Mouse (Mus musculus) liver, embryonic 11.5 days (tissue): Measurements from ENCODE around the gene Faah. TPM values are rescaled to one million over a fixed set of nuclear protein-coding genes. Genes with fewer than 3 reads are reported as not detected.
A peak's percentile ranks its signal among the peaks of the same experiment; 100 is the strongest.

Experiments used
- ATAC-seq: fragments of 200-750 bp; cut with Nextera tagmentation; replicated peaks from 2 replicates; pipeline ENCODE4 v1.8.0; 2017; ENCODE audit warnings: moderate number of reproducible peaks, mild to moderate bottlenecking, moderate TSS enrichment, moderate library complexity; ENCODE audit not compliant: low FRiP score
- DNase-seq: peaks from one replicate; pipeline ENCODE4 v3.0.0-alpha.2; 2017; ENCODE audit warnings: low spot score
- H3K27ac ChIP-seq: fragments of 300-500 bp; sonication (generic); 2 replicates; pipeline ENCODE4 v1.5.1; 2014; ENCODE audit warnings: mild to moderate bottlenecking, low read depth, low read length, control low read depth
- H3K27me3 ChIP-seq: fragments of 300-500 bp; sonication (generic); replicated peaks from 2 replicates; pipeline ENCODE4 v1.6.1; 2014; ENCODE audit warnings: low read length, mixed read lengths; ENCODE audit not compliant: control insufficient read depth, insufficient read depth
- H3K36me3 ChIP-seq: fragments of 300-500 bp; sonication (generic); 2 replicates; pipeline ENCODE4 v1.6.1; 2014; ENCODE audit warnings: mild to moderate bottlenecking, low read length, moderate library complexity, mixed read lengths; ENCODE audit not compliant: control insufficient read depth, insufficient read depth
- H3K4me1 ChIP-seq: fragments of 300-500 bp; sonication (generic); replicated peaks from 2 replicates; pipeline ENCODE4 v1.6.1; 2014; ENCODE audit warnings: low read length, mixed read lengths; ENCODE audit not compliant: control insufficient read depth, insufficient read depth
- H3K4me2 ChIP-seq: fragments of 300-500 bp; sonication (generic); 2 replicates; pipeline ENCODE4 v1.6.1; 2014; ENCODE audit warnings: mild to moderate bottlenecking, control low read depth, moderate library complexity
- H3K4me3 ChIP-seq: fragments of 300-500 bp; sonication (generic); 2 replicates; pipeline ENCODE4 v1.5.1; 2014; ENCODE audit warnings: low read depth, low read length, control low read depth
- H3K9ac ChIP-seq: fragments of 300-500 bp; sonication (generic); 2 replicates; pipeline ENCODE4 v1.6.1; 2014; ENCODE audit warnings: low read depth, low read length, control low read depth
- H3K9me3 ChIP-seq: fragments of 300-500 bp; sonication (generic); 2 replicates; pipeline ENCODE4 v1.6.1; 2016; ENCODE audit warnings: low read length, inconsistent platforms, mixed read lengths; ENCODE audit not compliant: control insufficient read depth
- WGBS: fragments of 180-500 bp; shearing (Covaris S2); extraction: QIAGEN DNeasy Blood & Tissue Kit; methylation state at CpG from one replicate; pipeline ENCODE4 v1.1.7; 2014; 5-methylcytosine and 5-hydroxymethylcytosine counted together
- polyA plus RNA-seq: library from polyadenylated mRNA; unstranded; fragments of >200 nt; fragmentation: Nextera tagmentation; extraction: Ambion mirVana; gene quantifications from 2 replicates; pipeline ENCODE4 v1.2.1, GENCODE M21; 2014

Faah gene
- polyA plus RNA-seq: 3.9 and 4.7 TPM in 2 replicates

DNA sequence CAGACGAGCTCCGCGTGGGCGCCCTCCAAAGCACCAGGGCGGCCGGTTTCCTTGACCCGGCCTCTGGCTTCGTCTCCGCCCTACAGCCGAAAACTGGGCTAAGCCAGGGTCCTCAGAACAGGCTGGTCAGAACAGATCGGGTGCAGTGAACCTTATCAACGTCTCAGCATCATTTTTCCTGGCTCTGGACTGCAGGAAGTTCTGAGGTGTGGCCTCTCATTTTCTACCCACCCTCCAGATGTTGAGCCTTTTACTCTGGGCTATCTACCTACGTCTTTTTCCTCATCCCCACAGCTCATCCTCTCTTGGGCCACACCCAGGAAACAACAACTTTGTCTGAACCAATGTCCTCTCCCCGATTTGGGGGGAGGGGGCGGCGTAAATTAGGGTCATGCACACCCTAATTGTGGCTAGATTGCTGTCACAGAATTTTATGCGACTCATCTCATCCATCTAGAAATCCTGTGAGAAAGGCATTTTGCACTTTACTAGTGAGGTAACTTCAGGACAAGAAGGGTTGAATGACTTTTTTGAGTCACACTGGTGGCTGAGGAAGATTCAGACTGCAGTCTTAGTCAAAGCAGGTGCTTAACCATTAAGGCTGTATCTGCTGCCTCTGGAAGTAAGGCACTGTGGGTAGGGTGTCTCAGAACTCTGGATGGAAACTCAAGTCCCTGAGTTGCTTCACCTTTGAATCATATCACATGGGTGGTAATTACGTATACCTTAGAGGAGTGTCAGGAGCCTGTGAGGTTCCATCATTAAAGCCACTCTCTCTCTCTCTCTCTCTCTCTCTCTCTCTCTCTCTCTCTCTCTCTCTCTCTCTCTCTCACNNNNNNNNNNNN is at the start of gene Faah:
Faah (minus strand) TSS at position 25 of the 845 bp plus-strand sequence.
- no peaks in the 10 kb centered on the region for H3K9me3 ChIP-seq
- DNase-seq (no peak), ATAC-seq (peak; percentile 60)
- H3K36me3 ChIP-seq: no peaks in the 10 kb centered on the region
- peaks cover 5% of the 10 kb centered on the region; the same call in 1 of the 2 replicates for H3K4me1 ChIP-seq
- H3K27me3 ChIP-seq: peaks cover 56% of the 10 kb centered on the region
- H3K4me3 ChIP-seq: peak within 1 kb of the TSS; percentile 61
- peak within 1 kb of the TSS; percentile 65 for H3K9ac ChIP-seq
- peak within 1 kb of the TSS; percentile 91 for H3K4me2 ChIP-seq
- 7% methylated on average over 18 of the region's 18 CpGs for WGBS
- H3K27ac ChIP-seq: no peak within 1 kb of the TSS

DNA sequence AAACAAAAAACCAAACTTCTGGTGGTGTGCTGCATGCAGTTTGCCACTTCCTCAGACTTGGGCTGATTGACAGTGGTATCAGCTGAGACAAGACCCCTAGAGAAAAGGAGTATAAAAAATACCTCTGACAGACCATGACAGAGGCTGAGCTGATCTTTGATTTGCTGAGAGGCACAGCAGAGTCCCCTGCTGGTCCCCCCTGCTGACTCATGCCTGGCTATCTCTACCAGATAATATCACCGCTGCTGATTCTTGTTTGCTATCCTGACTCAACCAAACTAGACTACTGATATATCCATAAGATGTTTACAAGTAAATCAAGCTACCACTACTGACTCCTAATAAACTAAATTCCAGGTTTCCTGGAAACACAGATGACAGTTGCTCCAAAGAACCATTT is 46.1 kb upstream of the Faah start:
- Histone ChIP-seq H3K9me3 (no peaks in the 10 kb centered on the region), H3K4me3 (no peak overlapping the region), H3K4me1 (peaks cover 3% of the 10 kb centered on the region; the same call in 1 of the 2 replicates), H3K27me3 (no peaks in the 10 kb centered on the region), H3K9ac (no peak overlapping the region), H3K4me2 (no peak overlapping the region), H3K36me3 (peaks cover 25% of the 10 kb centered on the region), H3K27ac (no peak overlapping the region)
- no peak for DNase-seq
- 8% methylated on average over 1 of the region's 1 CpGs for WGBS
- ATAC-seq: peak; percentile 55; the same call in 1 of the 2 replicates

GRCm38 (mm10) chr4:116059012-116059726 is 41.4 kb upstream of the Faah start:
- Histone ChIP-seq H3K36me3 (no peaks in the 10 kb centered on the region), H3K27me3 (no peaks in the 10 kb centered on the region), H3K27ac (no peak overlapping the region), H3K4me3 (no peak overlapping the region), H3K9ac (no peak overlapping the region), H3K9me3 (no peaks in the 10 kb centered on the region), H3K4me1 (peaks cover 6% of the 10 kb centered on the region), H3K4me2 (no peak overlapping the region)
- WGBS: 74% methylated on average over 5 of the region's 5 CpGs
- DNase-seq (no peak), ATAC-seq (no peak)

DNA sequence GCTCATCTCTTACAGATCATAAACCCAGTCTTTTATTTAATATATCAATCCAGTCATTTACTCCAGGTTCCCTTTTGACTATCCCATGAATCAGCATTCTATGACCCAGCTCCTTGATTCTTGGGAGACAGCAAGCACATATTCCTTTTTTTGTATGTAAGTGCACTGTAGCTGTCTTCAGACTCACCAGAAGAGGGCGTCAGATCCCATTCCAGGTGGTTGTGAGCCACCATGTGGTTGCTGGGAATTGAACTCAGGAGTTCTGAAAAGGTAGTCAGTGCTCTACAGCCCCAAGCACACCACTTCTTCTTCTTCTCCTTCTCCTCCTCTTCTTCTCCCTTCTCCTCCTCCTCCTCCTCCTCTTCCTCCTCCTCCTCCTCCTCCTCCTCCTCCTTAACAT is 39.8 kb upstream of the Faah start:
- H3K9me3 ChIP-seq: no peaks in the 10 kb centered on the region
- no peak overlapping the region for H3K9ac ChIP-seq
- no peak overlapping the region for H3K27ac ChIP-seq
- H3K36me3 ChIP-seq: no peaks in the 10 kb centered on the region
- no peaks in the 10 kb centered on the region for H3K27me3 ChIP-seq
- H3K4me2 ChIP-seq: no peak overlapping the region
- H3K4me3 ChIP-seq: no peak overlapping the region
- DNase-seq (no peak), ATAC-seq (no peak)
- 0% methylated on average over 1 of the region's 1 CpGs for WGBS
- H3K4me1 ChIP-seq: peaks cover 6% of the 10 kb centered on the region

DNA sequence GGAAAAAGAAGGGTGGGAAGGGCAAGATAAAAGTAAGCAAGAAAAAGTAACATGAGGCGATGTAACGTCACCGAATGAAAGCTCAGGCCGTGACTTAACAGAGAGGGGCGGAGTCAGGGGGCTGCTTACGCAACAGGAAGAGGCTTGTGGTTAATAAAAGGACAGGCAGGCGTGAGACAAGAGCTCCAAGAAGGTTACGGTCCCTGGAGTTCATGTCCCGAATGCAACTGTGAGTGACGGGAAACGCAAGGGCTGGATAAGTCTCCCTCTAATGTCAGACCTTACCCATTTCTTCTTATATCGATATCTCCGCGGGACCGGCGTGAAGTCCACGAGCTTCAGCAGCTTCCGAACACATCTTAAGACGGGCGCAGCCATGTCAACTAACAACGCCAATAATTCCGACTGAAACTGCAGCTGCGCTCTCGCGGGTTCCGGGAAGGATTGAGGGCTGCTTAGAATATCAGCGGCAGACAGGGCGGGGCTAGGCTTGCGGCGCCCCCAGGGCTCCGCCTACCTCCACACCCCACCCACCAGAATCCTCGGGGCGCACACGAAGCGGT is 35.8 kb upstream of the Faah start, which contains the start of gene Nsun4:
Nsun4 (minus strand) TSS at position 478 of the 563 bp plus-strand sequence.
- under 1% methylated on average over 35 of the region's 35 CpGs for WGBS
- no peaks in the 10 kb centered on the region for H3K36me3 ChIP-seq

DNA sequence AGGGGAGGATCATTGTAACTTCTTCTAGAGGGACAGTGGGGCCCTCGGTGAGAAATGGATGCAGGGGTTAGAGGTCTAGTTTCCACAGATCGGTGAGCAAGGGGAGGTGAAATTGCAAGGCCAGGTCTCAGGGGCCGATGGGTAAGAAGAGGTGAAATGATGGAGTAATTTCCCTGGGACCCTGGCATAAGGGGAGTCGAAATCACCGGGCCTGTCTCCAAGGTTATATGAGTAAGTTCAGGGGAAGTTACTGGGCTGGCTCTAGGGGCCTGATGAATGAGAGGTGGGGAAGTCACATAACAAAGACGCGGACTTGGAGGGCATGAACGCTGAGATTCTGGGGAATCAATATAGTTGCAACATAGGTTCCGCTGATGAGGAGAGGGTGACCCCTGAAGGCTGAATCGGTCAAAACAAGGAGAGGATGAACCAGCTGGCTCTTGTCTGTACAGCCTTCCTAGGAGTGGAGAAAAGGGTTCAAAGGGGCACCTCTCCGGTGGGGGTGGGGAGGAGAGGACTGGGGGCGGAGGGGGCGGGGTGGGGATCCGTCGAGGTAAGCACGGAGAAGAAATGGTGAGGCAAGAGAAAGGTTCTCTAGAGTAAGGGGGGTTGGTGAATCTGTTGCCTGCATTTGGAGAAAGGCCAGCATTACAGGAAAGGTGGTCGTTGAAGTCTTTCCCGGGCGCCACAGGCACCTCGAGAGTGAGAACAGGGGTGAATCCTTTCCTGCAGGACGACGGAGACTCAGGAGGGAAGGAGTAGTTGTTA is 35.0 kb upstream of the Faah start:
- Histone ChIP-seq H3K9me3 (no peaks in the 10 kb centered on the region), H3K9ac (peak overlapping the region; percentile 65), H3K4me2 (peak overlapping the region; percentile 89), H3K4me3 (peak overlapping the region; percentile 44), H3K27me3 (no peaks in the 10 kb centered on the region), H3K27ac (peak overlapping the region; percentile 74), H3K36me3 (no peaks in the 10 kb centered on the region), H3K4me1 (peaks cover 9% of the 10 kb centered on the region)
- WGBS: 10% methylated on average over 22 of the region's 22 CpGs
- DNase-seq: peak; percentile 45
- peak; percentile 42 for ATAC-seq

More for the DNA sequence above, 35.8 kb upstream of the Faah start, which contains the start of gene Nsun4:
- Histone ChIP-seq H3K4me1 (peaks cover 9% of the 10 kb centered on the region), H3K9ac (peak within 1 kb of the TSS; percentile 65), H3K27me3 (no peaks in the 10 kb centered on the region), H3K4me2 (peak within 1 kb of the TSS; percentile 89), H3K27ac (peak within 1 kb of the TSS; percentile 74), H3K4me3 (peak within 1 kb of the TSS; percentile 44), H3K9me3 (no peaks in the 10 kb centered on the region)
- peak; percentile 95 for ATAC-seq
- DNase-seq: peak; percentile 84

DNA sequence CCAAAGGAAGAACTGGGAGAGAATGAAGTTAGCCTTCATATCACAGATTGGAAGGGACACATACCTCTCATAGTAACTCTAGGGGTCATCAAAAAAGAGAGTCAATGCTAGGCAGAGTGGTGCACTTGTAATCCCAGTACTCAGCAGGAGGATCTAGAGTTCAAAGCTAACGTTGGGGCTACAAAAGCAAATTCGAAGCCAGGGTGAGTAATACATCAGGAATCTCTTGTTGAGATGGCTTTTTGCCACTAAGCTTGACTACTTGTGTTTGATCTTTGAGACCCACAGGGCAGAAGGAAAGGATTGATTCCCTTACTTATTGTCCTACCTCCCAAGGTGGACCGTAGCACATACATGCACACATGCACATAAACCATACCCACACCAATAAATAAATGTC is 31.5 kb upstream of the Faah start:
- DNase-seq: no peak
- 84% methylated on average over 3 of the region's 3 CpGs for WGBS
- no peak overlapping the region for H3K4me3 ChIP-seq

More for the DNA sequence above, 31.5 kb upstream of the Faah start:
- Histone ChIP-seq H3K4me1 (peaks cover 5% of the 10 kb centered on the region), H3K4me2 (no peak overlapping the region), H3K36me3 (0 out of 2 replicates have a peak, but pooled peaks cover under 1% of the 10 kb centered on the region), H3K27me3 (no peaks in the 10 kb centered on the region), H3K27ac (no peak overlapping the region), H3K9me3 (no peaks in the 10 kb centered on the region), H3K9ac (no peak overlapping the region)
- no peak for ATAC-seq
